Mouse (Mus musculus): ENCODE measurements around the gene Ccdc33. TPM values are rescaled to one million over a fixed set of nuclear protein-coding genes. Genes with fewer than 3 reads are reported as not detected.

Gene Ccdc33
- polyA plus RNA-seq, 1 experiment from 2014 or later: 0.07 TPM

GRCm38 (mm10) chr9:58091623-58092425 lies 26.8 kb downstream of the Ccdc33 start:
- no peak for ATAC-seq (ENCODE audit: extremely low read depth, insufficient number of reproducible peaks, low FRiP score, low TSS enrichment)
- H3K9me3 ChIP-seq: no peaks in the 10 kb centered on the region
- H3K4me3 ChIP-seq: no peak overlapping the region
- H3K4me1 ChIP-seq: 0 out of 2 replicates have a peak, but pooled peaks cover 5% of the 10 kb centered on the region
- H3K27me3 ChIP-seq (replicated peaks): peaks cover 62% of the 10 kb centered on the region
- no peak overlapping the region for H3K4me2 ChIP-seq
- H3K36me3 ChIP-seq: no peaks in the 10 kb centered on the region
- 42% methylated on average over 4 of the region's 4 CpGs for WGBS
- no peak overlapping the region for H3K27ac ChIP-seq (replicated peaks)
- H3K9ac ChIP-seq: no peak overlapping the region

- no peak for ATAC-seq (ENCODE audit: extremely low read depth, insufficient number of reproducible peaks, low FRiP score, low TSS enrichment)
- no peak overlapping the region for H3K4me2 ChIP-seq
- no peak overlapping the region for H3K4me3 ChIP-seq
- H3K27ac ChIP-seq (replicated peaks): no peak overlapping the region
- peaks cover 25% of the 10 kb centered on the region for H3K4me1 ChIP-seq
- WGBS: 58% methylated on average over 7 of the region's 7 CpGs
- H3K36me3 ChIP-seq: no peaks in the 10 kb centered on the region
- H3K27me3 ChIP-seq (replicated peaks): peaks cover 87% of the 10 kb centered on the region
- no peak overlapping the region for H3K9ac ChIP-seq
- H3K9me3 ChIP-seq: no peaks in the 10 kb centered on the region
Observed at GRCm38 (mm10) chr9:58087277-58087998, 31.2 kb downstream of the Ccdc33 start.

- WGBS: 62% methylated on average over 7 of the region's 7 CpGs
- Histone ChIP-seq H3K4me2 (no peak overlapping the region), H3K4me1 (peaks cover 22% of the 10 kb centered on the region), H3K27ac (replicated peaks) (no peak overlapping the region), H3K4me3 (no peak overlapping the region), H3K27me3 (replicated peaks) (peaks cover 87% of the 10 kb centered on the region), H3K36me3 (no peaks in the 10 kb centered on the region), H3K9me3 (no peaks in the 10 kb centered on the region), H3K9ac (no peak overlapping the region)
- no peak for ATAC-seq (ENCODE audit: extremely low read depth, insufficient number of reproducible peaks, low FRiP score, low TSS enrichment)
Observed at GRCm38 (mm10) chr9:58086861-58087260, 31.8 kb downstream of the Ccdc33 start.

- peaks cover 87% of the 10 kb centered on the region for H3K27me3 ChIP-seq (replicated peaks)
- WGBS: 33% methylated on average over 9 of the region's 9 CpGs
- H3K9ac ChIP-seq: no peak overlapping the region
- H3K27ac ChIP-seq (replicated peaks): no peak overlapping the region
- no peaks in the 10 kb centered on the region for H3K36me3 ChIP-seq
- H3K4me3 ChIP-seq: no peak overlapping the region
- no peak overlapping the region for H3K4me2 ChIP-seq
- H3K4me1 ChIP-seq: peaks cover 20% of the 10 kb centered on the region
- ATAC-seq (ENCODE audit: extremely low read depth, insufficient number of reproducible peaks, low FRiP score, low TSS enrichment): no peak
- H3K9me3 ChIP-seq: no peaks in the 10 kb centered on the region
Observed at GRCm38 (mm10) chr9:58086203-58086602, 32.4 kb downstream of the Ccdc33 start.

- Histone ChIP-seq H3K27me3 (replicated peaks) (peaks cover 84% of the 10 kb centered on the region), H3K4me3 (no peak overlapping the region), H3K36me3 (no peaks in the 10 kb centered on the region), H3K9me3 (no peaks in the 10 kb centered on the region), H3K9ac (no peak overlapping the region), H3K4me2 (no peak overlapping the region), H3K4me1 (peaks cover 20% of the 10 kb centered on the region), H3K27ac (replicated peaks) (no peak overlapping the region)
- no peak for ATAC-seq (ENCODE audit: extremely low read depth, insufficient number of reproducible peaks, low FRiP score, low TSS enrichment)
- WGBS: 24% methylated on average over 2 of the region's 2 CpGs
Observed at GRCm38 (mm10) chr9:58085074-58085473, 33.5 kb downstream of the Ccdc33 start.

GRCm38 (mm10) chr9:58084586-58084985 lies 34.0 kb downstream of the Ccdc33 start:
- H3K4me3 ChIP-seq: no peak overlapping the region
- no peak overlapping the region for H3K9ac ChIP-seq
- H3K27me3 ChIP-seq (replicated peaks): peaks cover 82% of the 10 kb centered on the region
- ATAC-seq (ENCODE audit: extremely low read depth, insufficient number of reproducible peaks, low FRiP score, low TSS enrichment): no peak
- H3K4me2 ChIP-seq: no peak overlapping the region
- WGBS: 18% methylated on average over 8 of the region's 8 CpGs
- H3K4me1 ChIP-seq: peaks cover 20% of the 10 kb centered on the region
- no peaks in the 10 kb centered on the region for H3K9me3 ChIP-seq
- H3K27ac ChIP-seq (replicated peaks): no peak overlapping the region
- H3K36me3 ChIP-seq: no peaks in the 10 kb centered on the region

GRCm38 (mm10) chr9:58074561-58074960 lies 44.1 kb downstream of the Ccdc33 start:
- Histone ChIP-seq H3K4me3 (no peak overlapping the region), H3K9ac (no peak overlapping the region), H3K4me2 (no peak overlapping the region), H3K4me1 (0 out of 2 replicates have a peak, but pooled peaks cover 5% of the 10 kb centered on the region), H3K9me3 (no peaks in the 10 kb centered on the region), H3K27ac (replicated peaks) (no peak overlapping the region), H3K36me3 (no peaks in the 10 kb centered on the region), H3K27me3 (replicated peaks) (peaks cover 79% of the 10 kb centered on the region)
- WGBS: 33% methylated on average over 3 of the region's 3 CpGs
- ATAC-seq (ENCODE audit: extremely low read depth, insufficient number of reproducible peaks, low FRiP score, low TSS enrichment): no peak

- H3K4me2 ChIP-seq: no peak overlapping the region
- ATAC-seq (ENCODE audit: extremely low read depth, insufficient number of reproducible peaks, low FRiP score, low TSS enrichment): no peak
- H3K36me3 ChIP-seq: no peaks in the 10 kb centered on the region
- WGBS: 71% methylated on average over 3 of the region's 3 CpGs
- H3K9ac ChIP-seq: no peak overlapping the region
- peaks cover 81% of the 10 kb centered on the region for H3K27me3 ChIP-seq (replicated peaks)
- H3K4me1 ChIP-seq: peaks cover 29% of the 10 kb centered on the region
- H3K4me3 ChIP-seq: no peak overlapping the region
- H3K9me3 ChIP-seq: no peaks in the 10 kb centered on the region
- H3K27ac ChIP-seq (replicated peaks): no peak overlapping the region
Observed at GRCm38 (mm10) chr9:58067546-58067945, 51.1 kb downstream of the Ccdc33 start.

GRCm38 (mm10) chr9:58066731-58067095 lies 51.9 kb downstream of the Ccdc33 start:
- no peak for ATAC-seq (ENCODE audit: extremely low read depth, insufficient number of reproducible peaks, low FRiP score, low TSS enrichment)
- no peak overlapping the region for H3K27ac ChIP-seq (replicated peaks)
- no peaks in the 10 kb centered on the region for H3K36me3 ChIP-seq
- no peak overlapping the region for H3K4me3 ChIP-seq
- H3K9me3 ChIP-seq: no peaks in the 10 kb centered on the region
- no peak overlapping the region for H3K4me2 ChIP-seq
- WGBS: 58% methylated on average over 6 of the region's 6 CpGs
- H3K27me3 ChIP-seq (replicated peaks): peaks cover 79% of the 10 kb centered on the region
- H3K4me1 ChIP-seq: peaks cover 34% of the 10 kb centered on the region
- no peak overlapping the region for H3K9ac ChIP-seq

- Histone ChIP-seq H3K27ac (replicated peaks) (no peak overlapping the region), H3K9ac (no peak overlapping the region), H3K4me2 (no peak overlapping the region), H3K9me3 (no peaks in the 10 kb centered on the region), H3K36me3 (no peaks in the 10 kb centered on the region), H3K4me3 (no peak overlapping the region), H3K4me1 (peaks cover 37% of the 10 kb centered on the region), H3K27me3 (replicated peaks) (peaks cover 79% of the 10 kb centered on the region)
- ATAC-seq (ENCODE audit: extremely low read depth, insufficient number of reproducible peaks, low FRiP score, low TSS enrichment): no peak
- 55% methylated on average over 6 of the region's 6 CpGs for whole genome bisulfite sequencing
Observed at GRCm38 (mm10) chr9:58065977-58066730, 52.5 kb downstream of the Ccdc33 start.

GRCm38 (mm10) chr9:58065532-58065931 lies 53.1 kb downstream of the Ccdc33 start:
- no peaks in the 10 kb centered on the region for H3K36me3 ChIP-seq
- peaks cover 78% of the 10 kb centered on the region for H3K27me3 ChIP-seq (replicated peaks)
- no peak overlapping the region for H3K9ac ChIP-seq
- no peak overlapping the region for H3K4me2 ChIP-seq
- no peak for ATAC-seq (ENCODE audit: extremely low read depth, insufficient number of reproducible peaks, low FRiP score, low TSS enrichment)
- peaks cover 39% of the 10 kb centered on the region for H3K4me1 ChIP-seq
- WGBS: 60% methylated on average over 6 of the region's 6 CpGs
- no peaks in the 10 kb centered on the region for H3K9me3 ChIP-seq
- H3K4me3 ChIP-seq: no peak overlapping the region
- no peak overlapping the region for H3K27ac ChIP-seq (replicated peaks)

Data from heart, embryonic 13.5 days (tissue).